8 mouse cellular contexts compared by ENCODE assay signal in the genomic region with DNA sequence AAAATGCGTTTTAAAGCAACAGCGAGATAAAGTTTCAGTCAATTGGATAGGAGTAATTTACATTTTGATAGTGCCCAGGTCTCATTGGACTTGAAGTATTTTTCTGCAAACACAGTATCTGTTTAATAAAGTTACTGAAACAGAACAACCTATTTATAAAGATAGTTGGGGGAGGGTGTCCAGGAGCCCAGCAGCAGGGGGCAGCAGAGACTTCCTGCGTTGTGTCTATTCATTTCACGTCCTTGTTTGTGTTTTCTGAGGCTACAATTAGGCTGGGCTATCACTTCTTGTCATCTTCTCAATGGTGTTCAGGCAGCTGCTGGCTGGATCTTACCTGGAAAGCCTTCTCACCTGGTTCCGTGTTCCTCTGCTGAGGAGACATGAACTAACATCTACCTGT. TPM values are rescaled to one million over a fixed set of nuclear protein-coding genes. Genes with fewer than 3 reads are reported as not detected.
DNase-seq lines count a peak whose midpoint lies in the region; ATAC-seq and TF ChIP-seq lines count a peak whose summit lies in the region.

No protein-coding gene starts in this region.

- no peaks in the 10 kb centered on the region for H3K79me2 ChIP-seq in CH12.LX (replicated peaks; ENCODE audit: control insufficient read depth, extremely low read depth, insufficient read depth, poor library complexity, severe bottlenecking)

- H3K27ac ChIP-seq in intestine, embryonic 14.5 days (ENCODE audit: low read depth) = no peak overlapping the region
- no peak overlapping the region for H3K27ac ChIP-seq in intestine, embryonic 16.5 days (ENCODE audit: low read length)
- no peak overlapping the region for H3K27ac ChIP-seq in CH12.LX (ENCODE audit: insufficient read depth, low read depth)

- no peak overlapping the region for H3K4me3 ChIP-seq in intestine, embryonic 14.5 days (ENCODE audit: low read depth, low read length)
- no peak overlapping the region for H3K4me3 ChIP-seq in intestine, embryonic 16.5 days (ENCODE audit: low read length)
- no peak overlapping the region for H3K4me3 ChIP-seq in CH12.LX (replicated peaks in 1 of 3; ENCODE audit: low read depth in 2 of 3, low read length in 2 of 3, poor library complexity in 1 of 3)

- H3K9me3 ChIP-seq in intestine, embryonic 14.5 days (ENCODE audit: control insufficient read depth, low read length) = no peaks in the 10 kb centered on the region
- no peaks in the 10 kb centered on the region for H3K9me3 ChIP-seq in intestine, embryonic 16.5 days (ENCODE audit: control insufficient read depth, low read length)
- H3K9me3 ChIP-seq in CH12.LX (replicated peaks; ENCODE audit: low read length) = no peaks in the 10 kb centered on the region

- no peaks in the 10 kb centered on the region for H3K27me3 ChIP-seq in intestine, embryonic 14.5 days (replicated peaks; ENCODE audit: control insufficient read depth, insufficient read depth, low read length)
- H3K27me3 ChIP-seq in intestine, embryonic 16.5 days (replicated peaks; ENCODE audit: control insufficient read depth, insufficient read depth, low read length) = no peaks in the 10 kb centered on the region
- H3K27me3 ChIP-seq in CH12.LX (replicated peaks) = no peaks in the 10 kb centered on the region

- peak; percentile 65 to 97 for TF ChIP-seq CTCF in CH12.LX (conservative IDR thresholded peaks at IDR 0.05 in 1 of 2, IDR thresholded peaks at IDR 0.05 in 1 of 2; ENCODE audit: low read depth in 2 of 2, low read length in 2 of 2)

- no peaks in the 10 kb centered on the region for H3K4me1 ChIP-seq in intestine, embryonic 14.5 days (replicated peaks; ENCODE audit: control insufficient read depth, insufficient read depth, low read length)
- H3K4me1 ChIP-seq in intestine, embryonic 16.5 days (ENCODE audit: control insufficient read depth, insufficient read depth, low read length) = no peaks in the 10 kb centered on the region
- peaks cover 0 to 3% of the 10 kb centered on the region in 2 experiments; a peak in 1 of 4 replicates for H3K4me1 ChIP-seq in CH12.LX (ENCODE audit: control insufficient read depth in 1 of 2, insufficient read depth in 2 of 2)

- no peak overlapping the region for H3K9ac ChIP-seq in intestine, embryonic 14.5 days (ENCODE audit: low read length)
- H3K9ac ChIP-seq in intestine, embryonic 16.5 days (ENCODE audit: low read depth, low read length) = no peak overlapping the region
- H3K9ac ChIP-seq in CH12.LX (ENCODE audit: insufficient read depth, low read depth) = no peak overlapping the region

- ATAC-seq in intestine, embryonic 14.5 days (replicated peaks; ENCODE audit: low FRiP score, low TSS enrichment, low read depth) = no peak
- ATAC-seq in intestine, embryonic 16.5 days = no peak
- no peak for ATAC-seq in erythroblast, adult 5-6 weeks (replicated peaks; ENCODE audit: low FRiP score, poor library complexity, severe bottlenecking)

- 49% methylated on average over 5 of the region's 5 CpGs for WGBS in intestine, embryonic 14.5 days
- WGBS in intestine, embryonic 16.5 days = 45% methylated on average over 5 of the region's 5 CpGs

- TF ChIP-seq EP300 in CH12.LX (IDR thresholded peaks at IDR 0.05; ENCODE audit: low read length) = no peak

- TF ChIP-seq POLR2A in CH12.LX (IDR thresholded peaks at IDR 0.05; ENCODE audit: low read depth, low read length) = no peak

- peak; percentile 80 for DNase-seq in intestine, embryonic 14.5 days (ENCODE audit: low spot score)
- DNase-seq in CH12.LX (ENCODE audit: extremely low read depth) = peak; percentile 51
- peak; percentile 61 to 74 for DNase-seq in adrenal gland, postnatal 36 days
- DNase-seq in heart, postnatal 36 days = peak; percentile 18 to 60
- DNase-seq in left cerebral cortex, postnatal 25 days (ENCODE audit: low spot score in 2 of 2) = peak; percentile 41 to 54
- peak; percentile 55 for DNase-seq in retina, embryonic 14.5 days (ENCODE audit: low spot score)

- in situ Hi-C loops in CH12.LX (cut with MboI; ENCODE audit: low pct_ligation_motif_present, low pct_unique_long_range_greater_than_20kb, low sequenced_read_pairs) = loop anchor here (5.0 kb wide), 1 partner anchor 116 kb away; no protein-coding TSS in a partner anchor

- H3K4me2 ChIP-seq in intestine, embryonic 14.5 days (ENCODE audit: low read length) = no peak overlapping the region
- no peak overlapping the region for H3K4me2 ChIP-seq in intestine, embryonic 16.5 days (ENCODE audit: low read depth, low read length)
- H3K4me2 ChIP-seq in CH12.LX (ENCODE audit: insufficient read depth, low read depth, poor library complexity, severe bottlenecking) = no peak overlapping the region

- H3K36me3 ChIP-seq in intestine, embryonic 14.5 days (ENCODE audit: control insufficient read depth, insufficient read depth, low read length) = no peaks in the 10 kb centered on the region
- H3K36me3 ChIP-seq in intestine, embryonic 16.5 days (ENCODE audit: control insufficient read depth, insufficient read depth, low read length) = no peaks in the 10 kb centered on the region
- no peaks in the 10 kb centered on the region for H3K36me3 ChIP-seq in CH12.LX (replicated peaks in 1 of 2; ENCODE audit: control insufficient read depth in 1 of 2, insufficient read depth in 1 of 2, low read length in 1 of 2)

- dilution Hi-C loops in CH12.LX (cut with MboI; ENCODE audit: extremely low pct_ligation_motif_present, extremely low pct_unique_long_range_greater_than_20kb, low sequenced_read_pairs) = no loop called here

- peak; percentile 94 for TF ChIP-seq RAD21 in CH12.LX (IDR thresholded peaks at IDR 0.05; ENCODE audit: low read depth, low read length)

- intact Hi-C loops in heart, postnatal 36 days (cut with DNase I) = loop anchor here (1.0 to 2.0 kb wide), 2 partner anchors 114 to 140 kb away; no protein-coding TSS in a partner anchor
- intact Hi-C loops in left cerebral cortex, postnatal 25 days (cut with DNase I) = loop anchor here (2.0 kb wide), 2 partner anchors 114 to 140 kb away; no protein-coding TSS in a partner anchor

TF ChIP-seq in CH12.LX, 34 proteins besides CTCF, POLR2A, EP300 and RAD21:
- TF ChIP-seq SMC3 (IDR thresholded peaks at IDR 0.05; ENCODE audit: low read depth, low read length) (peak; percentile 98), NELFE (IDR thresholded peaks at IDR 0.05; ENCODE audit: low read depth, low read length) (0 out of 2 replicates have a peak, but pooled peaks have one; percentile 25), IRF4 (IDR thresholded peaks at IDR 0.05; ENCODE audit: low read depth, low read length) (peak; percentile 57), CHD2 (IDR thresholded peaks at IDR 0.05; ENCODE audit: low read length) (0 out of 2 replicates have a peak, but pooled peaks have one; percentile 49), BHLHE40 (IDR thresholded peaks at IDR 0.05; ENCODE audit: low read depth, low read length) (0 out of 2 replicates have a peak, but pooled peaks have one; percentile 10), POLR2AphosphoS2 (IDR thresholded peaks at IDR 0.05; ENCODE audit: low read depth, low read length) (no peak), ZNF384 (IDR thresholded peaks at IDR 0.05; ENCODE audit: low read depth, low read length) (no peak), MEF2A (IDR thresholded peaks at IDR 0.05; ENCODE audit: borderline replicate concordance, low read depth, low read length) (peak; percentile 44; the same call in 1 of the 2 replicates), ZC3H11A (IDR thresholded peaks at IDR 0.05; ENCODE audit: low read depth, low read length) (peak; percentile 95), MAZ (IDR thresholded peaks at IDR 0.05; ENCODE audit: low read depth, low read length) (no peak)

RNA-seq across cellular contexts. Expression of gene Aox3, which starts 43.8 kb away (rescaled TPM):
- 0.42 and 0.46 TPM in 2 replicates for polyA plus RNA-seq in intestine, embryonic 14.5 days (2014; fragmentation: Nextera tagmentation; extraction: Ambion mirVana)
- 0.50 and 0.68 TPM in 2 replicates for polyA plus RNA-seq in intestine, embryonic 16.5 days (2015; fragmentation: Nextera tagmentation; extraction: Ambion mirVana)
- total RNA-seq in CH12.LX (2012; rRNA removed) = 0.08 TPM in 2 replicates
- 0.08 and 0.43 TPM in 2 replicates for total RNA-seq in CH12.LX (2014; rRNA removed)
- 0.14 and 0.20 TPM in 2 replicates for polyA plus RNA-seq in CH12.LX (2012; ENCODE audit: insufficient read length, low read depth)
- total RNA-seq in adrenal gland, postnatal 36 days (2021) = 1 to 10 TPM; 4.1 to 4.7 TPM
- under 1 TPM; 0.79 to 0.86 TPM for total RNA-seq in heart, postnatal 36 days (2021)
- 1 to 10 TPM; 2.6 to 3.8 TPM for total RNA-seq in left cerebral cortex, postnatal 25 days (2021)
- total RNA-seq in erythroblast, adult 5-6 weeks (2015; ENCODE audit: low replicate concordance) = not detected in 2 replicates
- not detected in 2 replicates for total RNA-seq in erythroblast, adult 5-6 weeks (2017; ENCODE audit: low replicate concordance)

RNA-seq across cellular contexts. Expression of gene Aox4, which starts 53.5 kb away (rescaled TPM):
- polyA plus RNA-seq in intestine, embryonic 14.5 days (2014; fragmentation: Nextera tagmentation; extraction: Ambion mirVana) = 0.28 and 0.87 TPM in 2 replicates
- polyA plus RNA-seq in intestine, embryonic 16.5 days (2015; fragmentation: Nextera tagmentation; extraction: Ambion mirVana) = 0.06 and 0.10 TPM in 2 replicates
- 0.08 TPM in 1 of 2 replicates, not detected in the other for total RNA-seq in CH12.LX (2012; rRNA removed)
- 0.05 and 0.07 TPM in 2 replicates for total RNA-seq in CH12.LX (2014; rRNA removed)
- 0.20 and 0.27 TPM in 2 replicates for polyA plus RNA-seq in CH12.LX (2012; ENCODE audit: insufficient read length, low read depth)
- under 1 TPM in 1 of 2 experiments, not detected in 1; 0.07 TPM for total RNA-seq in adrenal gland, postnatal 36 days (2021)
- not detected for total RNA-seq in heart, postnatal 36 days (2021)
- 1 to 10 TPM; 4.8 to 6.7 TPM for total RNA-seq in left cerebral cortex, postnatal 25 days (2021)
- not detected in 2 replicates for total RNA-seq in erythroblast, adult 5-6 weeks (2015; ENCODE audit: low replicate concordance)
- not detected in 2 replicates for total RNA-seq in erythroblast, adult 5-6 weeks (2017; ENCODE audit: low replicate concordance)

Comparison
In these comparisons a context has a peak if more than half of its experiments do, and no peak if none do; other contexts are left out.
1. RNA of gene Aox4, which starts 53.5 kb away (total RNA-seq): 4.8 to 6.7 TPM in left cerebral cortex, postnatal 25 days; 0.07 TPM in adrenal gland, postnatal 36 days, 0.05 to 0.08 TPM in CH12.LX, not detected in heart, postnatal 36 days and not detected in erythroblast, adult 5-6 weeks; every median in the first group is over 4 times any median in the second.
2. Peak in every context shown above with its lines, with median percentiles within 50 percentile points of each other: DNase-seq.